Mouse (Mus musculus): ENCODE data around the gene Mrpl11. TPM values are rescaled to one million over a fixed set of nuclear protein-coding genes. Genes with fewer than 3 reads are reported as not detected.

Gene Mrpl11
- 10 to 100 TPM; 52.7 to 55.3 TPM for total RNA-seq (2021)
- long read RNA-seq, experiment 1, transcript Mrpl11-201 (5 exons, 3,045 nt) = major isoform, 21 of 23 reads
- long read RNA-seq, experiment 1, partial matches to known transcripts = 2 of 23 reads
- long read RNA-seq, experiment 1, other reads (novel, unspliced or antisense) = 0 of 23 reads
- long read RNA-seq, experiment 2, transcript Mrpl11-201 (5 exons, 3,045 nt) = major isoform, 9 of 9 reads
- long read RNA-seq, experiment 2, partial matches to known transcripts = 0 of 9 reads
- long read RNA-seq, experiment 2, other reads (novel, unspliced or antisense) = 0 of 9 reads

GRCm38 (mm10) chr19:4961928-4962601, at the start of gene Mrpl11:
Mrpl11 (plus strand) TSS chr19:4962147.
- peak within 1 kb of the TSS; percentile 89 for H3K4me3 ChIP-seq
- peak; percentile 83 to 88 for DNase-seq (ENCODE audit: extremely low spot score in 1 of 2, low spot score in 2 of 2)
- peak; percentile 80 for TF ChIP-seq CTCF (IDR thresholded peaks at IDR 0.05)
- H3K27ac ChIP-seq = peak within 1 kb of the TSS; percentile 96
- intact Hi-C loops (cut with DNase I) = loop anchor here (1.0 to 10.0 kb wide), 3 partner anchors 40 to 335 kb away; partner anchors contain the start of genes Rbm4b and Rce1

GRCm38 (mm10) chr19:4915924-4916603, 45.9 kb upstream of the Mrpl11 start:
- Histone ChIP-seq H3K4me3 (no peak overlapping the region), H3K27ac (no peak overlapping the region)
- TF ChIP-seq CTCF (IDR thresholded peaks at IDR 0.05) = no peak
- DNase-seq (ENCODE audit: extremely low spot score in 1 of 2, low spot score in 2 of 2) = no peak
- intact Hi-C loops (cut with DNase I) = no loop called here

- no peak for TF ChIP-seq CTCF (IDR thresholded peaks at IDR 0.05)
- H3K4me3 ChIP-seq = no peak overlapping the region
- intact Hi-C loops (cut with DNase I) = no loop called here
These were observed 45.1 kb upstream of the Mrpl11 start for GRCm38 (mm10) chr19:4916827-4917226.

GRCm38 (mm10) chr19:4919652-4920051, 42.3 kb upstream of the Mrpl11 start:
- no peak for DNase-seq (ENCODE audit: extremely low spot score in 1 of 2, low spot score in 2 of 2)
- no peak for TF ChIP-seq CTCF (IDR thresholded peaks at IDR 0.05)
- Histone ChIP-seq H3K4me3 (no peak overlapping the region), H3K27ac (no peak overlapping the region)
- intact Hi-C loops (cut with DNase I) = no loop called here

More at GRCm38 (mm10) chr19:4916827-4917226, 45.1 kb upstream of the Mrpl11 start:
- no peak overlapping the region for H3K27ac ChIP-seq
- DNase-seq (ENCODE audit: extremely low spot score in 1 of 2, low spot score in 2 of 2) = no peak

- H3K27ac ChIP-seq = no peak overlapping the region
- no peak for DNase-seq (ENCODE audit: extremely low spot score in 1 of 2, low spot score in 2 of 2)
- TF ChIP-seq CTCF (IDR thresholded peaks at IDR 0.05) = no peak
- H3K4me3 ChIP-seq = no peak overlapping the region
- intact Hi-C loops (cut with DNase I) = no loop called here
These were observed 36.7 kb upstream of the Mrpl11 start for GRCm38 (mm10) chr19:4925121-4925860.

GRCm38 (mm10) chr19:4927904-4928531, 33.9 kb upstream of the Mrpl11 start, which contains the start of gene Dpp3:
Dpp3 (minus strand) TSS chr19:4928287.
- no peak for TF ChIP-seq CTCF (IDR thresholded peaks at IDR 0.05)
- peak within 1 kb of the TSS; percentile 79 for H3K4me3 ChIP-seq
- intact Hi-C loops (cut with DNase I) = no loop called here
- DNase-seq (ENCODE audit: extremely low spot score in 1 of 2, low spot score in 2 of 2) = peak; percentile 97 to 98
- peak within 1 kb of the TSS; percentile 81 for H3K27ac ChIP-seq

GRCm38 (mm10) chr19:4928781-4929180, 33.2 kb upstream of the Mrpl11 start:
- TF ChIP-seq CTCF (IDR thresholded peaks at IDR 0.05) = no peak
- no peak overlapping the region for H3K27ac ChIP-seq
- DNase-seq (ENCODE audit: extremely low spot score in 1 of 2, low spot score in 2 of 2) = no peak
- intact Hi-C loops (cut with DNase I) = no loop called here
- peak overlapping the region; percentile 79 for H3K4me3 ChIP-seq

- H3K4me3 ChIP-seq = no peak overlapping the region
- intact Hi-C loops (cut with DNase I) = no loop called here
- H3K27ac ChIP-seq = no peak overlapping the region
- no peak for TF ChIP-seq CTCF (IDR thresholded peaks at IDR 0.05)
- no peak for DNase-seq (ENCODE audit: extremely low spot score in 1 of 2, low spot score in 2 of 2)
These were observed 25.1 kb upstream of the Mrpl11 start for GRCm38 (mm10) chr19:4936896-4937295.

GRCm38 (mm10) chr19:4937444-4938310, 24.3 kb upstream of the Mrpl11 start:
- no peak overlapping the region for H3K27ac ChIP-seq
- no peak for DNase-seq (ENCODE audit: extremely low spot score in 1 of 2, low spot score in 2 of 2)
- no peak overlapping the region for H3K4me3 ChIP-seq
- intact Hi-C loops (cut with DNase I) = no loop called here
- TF ChIP-seq CTCF (IDR thresholded peaks at IDR 0.05) = no peak

GRCm38 (mm10) chr19:4942551-4943252, 19.2 kb upstream of the Mrpl11 start, which contains the start of gene Peli3:
Peli3 (minus strand) TSS chr19:4943127.
- no peak for TF ChIP-seq CTCF (IDR thresholded peaks at IDR 0.05)
- intact Hi-C loops (cut with DNase I) = no loop called here
- DNase-seq (ENCODE audit: extremely low spot score in 1 of 2, low spot score in 2 of 2) = peak; percentile 78 to 82
- Histone ChIP-seq H3K4me3 (peak within 1 kb of the TSS; percentile 78), H3K27ac (peak within 1 kb of the TSS; percentile 84)
